Mouse (Mus musculus) MEL (cell line): ENCODE results near the gene Rrh. TPM values are rescaled to one million over a fixed set of nuclear protein-coding genes. Genes with fewer than 3 reads are reported as not detected.

ENCODE experiments used
- DNase-seq: peaks from one replicate; pipeline ENCODE4 v3.0.0; 2011; ENCODE audit warnings: low read depth, low spot score
- H3K27ac ChIP-seq: 2 replicates; pipeline ENCODE4 v1.5.1; 2012; ENCODE audit warnings: low read depth, mild to moderate bottlenecking, control low read depth, low read length, moderate library complexity; ENCODE audit not compliant: control insufficient read depth
- H3K27me3 ChIP-seq, 2 experiments: fragments of 150-350 bp in 1 of 2; sonication (generic) in 1 of 2; 2 replicates each; pipeline ENCODE4 v1.6.1; 2012; ENCODE audit warnings: low read length in 2 of 2, mild to moderate bottlenecking in 2 of 2, improper control_type of control experiment in 1 of 2, moderate library complexity in 1 of 2; ENCODE audit not compliant: insufficient read depth in 2 of 2, control insufficient read depth in 1 of 2
- H3K36me3 ChIP-seq, 2 experiments: 2 replicates each; pipeline ENCODE4 v1.6.1; 2012 to 2014; ENCODE audit warnings: low read length in 2 of 2, improper control_type of control experiment in 1 of 2, inconsistent platforms in 1 of 2, mild to moderate bottlenecking in 1 of 2; ENCODE audit not compliant: insufficient read depth in 2 of 2, control insufficient read depth in 1 of 2
- H3K4me1 ChIP-seq, 2 experiments: fragments of 150-350 bp in 1 of 2; sonication (generic) in 1 of 2; 2 replicates each; pipeline ENCODE4 v1.6.1; 2012; ENCODE audit warnings: low read length in 2 of 2, improper control_type of control experiment in 1 of 2, mild to moderate bottlenecking in 1 of 2; ENCODE audit not compliant: insufficient read depth in 2 of 2, control insufficient read depth in 1 of 2
- H3K4me3 ChIP-seq, 2 experiments: fragments of 150-350 bp in 1 of 2; sonication (generic) in 1 of 2; 2 replicates each; pipeline ENCODE4 v1.5.1; 2012; ENCODE audit warnings: low read depth in 2 of 2, low read length in 2 of 2, mild to moderate bottlenecking in 2 of 2, moderate library complexity in 2 of 2, control low read depth in 1 of 2, improper control_type of control experiment in 1 of 2; ENCODE audit not compliant: control insufficient read depth in 1 of 2, insufficient read depth in 1 of 2
- H3K79me2 ChIP-seq: 2 replicates; pipeline ENCODE4 v1.6.1; 2012; ENCODE audit warnings: mild to moderate bottlenecking, low read length, moderate library complexity; ENCODE audit not compliant: control insufficient read depth, poor library complexity, insufficient read depth
- H3K9ac ChIP-seq: 2 replicates; pipeline ENCODE4 v1.6.1; 2012; ENCODE audit warnings: low read depth, mild to moderate bottlenecking, control low read depth, low read length, moderate library complexity; ENCODE audit not compliant: control insufficient read depth, poor library complexity, severe bottlenecking
- H3K9me3 ChIP-seq: fragments of 150-350 bp; sonication (generic); replicated peaks from 2 replicates; pipeline ENCODE4 v1.6.1; 2012; ENCODE audit warnings: mild to moderate bottlenecking, low read length, improper control_type of control experiment, moderate library complexity; ENCODE audit not compliant: insufficient read depth
- BHLHE40 ChIP-seq: IDR thresholded peaks from 2 replicates; pipeline ENCODE4 v1.6.1; 2012; ENCODE audit warnings: low read depth, mild to moderate bottlenecking, inconsistent platforms, low read length, improper control_type of control experiment, borderline replicate concordance
- CHD2 ChIP-seq: IDR thresholded peaks from 2 replicates; pipeline ENCODE4 v1.6.1; 2011; ENCODE audit warnings: low read length, improper control_type of control experiment
- CTCF ChIP-seq, 3 experiments: IDR thresholded peaks in 2 of 3; conservative IDR thresholded peaks in 1 of 3; 2 replicates each; pipeline ENCODE4 v1.5.1; 2011 to 2012; ENCODE audit warnings: low read length in 3 of 3, low read depth in 2 of 3, mild to moderate bottlenecking in 2 of 3, improper control_type of control experiment in 1 of 3, inconsistent platforms in 1 of 3, mixed read lengths in 1 of 3, moderate library complexity in 1 of 3; ENCODE audit not compliant: control insufficient read depth in 1 of 3, insufficient read depth in 1 of 3, poor library complexity in 1 of 3, severe bottlenecking in 1 of 3
- E2F4 ChIP-seq: IDR thresholded peaks from 2 replicates; pipeline ENCODE4 v1.6.1; 2011; ENCODE audit warnings: low read depth, low read length, improper control_type of control experiment, borderline replicate concordance
- ETS1 ChIP-seq: IDR thresholded peaks from 2 replicates; pipeline ENCODE4 v1.6.1; 2012; ENCODE audit warnings: low read depth, mild to moderate bottlenecking, inconsistent platforms, low read length, improper control_type of control experiment, moderate library complexity
- GATA1 ChIP-seq: IDR thresholded peaks from 2 replicates; pipeline ENCODE4 v1.6.1; 2011; ENCODE audit warnings: low read depth, low read length, improper control_type of control experiment
- HCFC1 ChIP-seq: IDR thresholded peaks from 2 replicates; pipeline ENCODE4 v1.6.1; 2012; ENCODE audit warnings: low read depth, mild to moderate bottlenecking, inconsistent platforms, low read length, improper control_type of control experiment, moderate library complexity
- MAX ChIP-seq: IDR thresholded peaks from 2 replicates; pipeline ENCODE4 v1.6.1; 2011; ENCODE audit warnings: low read length, improper control_type of control experiment
- MXI1 ChIP-seq: IDR thresholded peaks from 2 replicates; pipeline ENCODE4 v1.6.1; 2011; ENCODE audit warnings: mild to moderate bottlenecking, low read depth, low read length, improper control_type of control experiment
- MYB ChIP-seq: IDR thresholded peaks from 2 replicates; pipeline ENCODE4 v1.6.1; 2011; ENCODE audit warnings: mild to moderate bottlenecking, low read depth, low read length, improper control_type of control experiment
- MYC ChIP-seq: IDR thresholded peaks from 2 replicates; pipeline ENCODE4 v1.6.1; 2011; ENCODE audit warnings: low read depth, mild to moderate bottlenecking, low read length, improper control_type of control experiment, moderate library complexity
- NELFE ChIP-seq: IDR thresholded peaks from 2 replicates; pipeline ENCODE4 v1.6.1; 2011; ENCODE audit warnings: low read depth, low read length, improper control_type of control experiment
- POLR2AphosphoS2 ChIP-seq: IDR thresholded peaks from 2 replicates; pipeline ENCODE4 v1.6.1; 2011; ENCODE audit warnings: low read length, improper control_type of control experiment
- POLR2AphosphoS5 ChIP-seq: IDR thresholded peaks from 2 replicates; pipeline ENCODE4 v1.6.1; 2012; ENCODE audit warnings: low read depth, borderline replicate concordance, mild to moderate bottlenecking, inconsistent platforms, low read length, moderate library complexity, mixed read lengths
- RCOR1 ChIP-seq: IDR thresholded peaks from 2 replicates; pipeline ENCODE4 v1.6.1; 2012; ENCODE audit warnings: low read depth, mild to moderate bottlenecking, inconsistent platforms, low read length, improper control_type of control experiment
- SMC3 ChIP-seq: IDR thresholded peaks from 2 replicates; pipeline ENCODE4 v1.6.1; 2011; ENCODE audit warnings: low read depth, low read length, improper control_type of control experiment
- TAL1 ChIP-seq: IDR thresholded peaks from 2 replicates; pipeline ENCODE4 v1.6.1; 2012; ENCODE audit warnings: mild to moderate bottlenecking, inconsistent platforms, low read length, moderate library complexity, mixed read lengths
- TBP ChIP-seq: IDR thresholded peaks from 2 replicates; pipeline ENCODE4 v1.8.0; 2011; ENCODE audit warnings: low read depth, low read length, improper control_type of control experiment
- TCF12 ChIP-seq: IDR thresholded peaks from 2 replicates; pipeline ENCODE4 v1.6.1; 2014; ENCODE audit warnings: low read depth, mild to moderate bottlenecking, inconsistent platforms, low read length, improper control_type of control experiment, moderate library complexity
- UBTF ChIP-seq: IDR thresholded peaks from 2 replicates; pipeline ENCODE4 v1.6.1; 2012; ENCODE audit warnings: low read depth, mild to moderate bottlenecking, inconsistent platforms, low read length, improper control_type of control experiment, moderate library complexity, borderline replicate concordance; ENCODE audit not compliant: insufficient read depth
- USF1 ChIP-seq: IDR thresholded peaks from 2 replicates; pipeline ENCODE4 v1.6.1; 2014; ENCODE audit warnings: low read depth, mild to moderate bottlenecking, inconsistent platforms, low read length, improper control_type of control experiment, moderate library complexity
- USF2 ChIP-seq, 2 experiments: IDR thresholded peaks; 2 replicates each; pipeline ENCODE4 v1.6.1; 2011 to 2012; ENCODE audit warnings: improper control_type of control experiment in 2 of 2, low read length in 2 of 2, borderline replicate concordance in 1 of 2, inconsistent platforms in 1 of 2, low read depth in 1 of 2, mild to moderate bottlenecking in 1 of 2; ENCODE audit not compliant: insufficient read depth in 1 of 2
- ZC3H11A ChIP-seq: IDR thresholded peaks from 2 replicates; pipeline ENCODE4 v1.6.1; 2012; ENCODE audit warnings: low read depth, mild to moderate bottlenecking, inconsistent platforms, low read length, improper control_type of control experiment
- ZKSCAN1 ChIP-seq: IDR thresholded peaks from 2 replicates; pipeline ENCODE4 v1.6.1; 2012; ENCODE audit warnings: low read depth, mild to moderate bottlenecking, inconsistent platforms, low read length, improper control_type of control experiment, moderate library complexity
- ZNF384 ChIP-seq: IDR thresholded peaks from 2 replicates; pipeline ENCODE4 v1.6.1; 2012; ENCODE audit warnings: low read depth, mild to moderate bottlenecking, inconsistent platforms, low read length, improper control_type of control experiment
- polyA plus RNA-seq, 2 experiments: library from polyadenylated mRNA; stranded (reverse) in 1 of 2; unstranded in 1 of 2; fragments of >175 nt in 1 of 2; fragments of >200 nt in 1 of 2; gene quantifications; 2 replicates each; pipeline versions ENCODE4 v1.2.1 to v1.2.4; 2012; ENCODE audit warnings: low replicate concordance in 2 of 2, low read depth in 1 of 2; ENCODE audit not compliant: insufficient read length in 2 of 2, insufficient read depth in 1 of 2, missing spikeins in 1 of 2
- total RNA-seq: library from RNA; depleted of rRNA; stranded (reverse); fragments of 300-350 nt; gene quantifications from 2 replicates; pipeline ENCODE4 v1.2.3, GENCODE M21; 2012

The Rrh gene
- total and polyA plus RNA-seq, 3 experiments, result 0.11 to 0.19 TPM; not detected in 1

DNA sequence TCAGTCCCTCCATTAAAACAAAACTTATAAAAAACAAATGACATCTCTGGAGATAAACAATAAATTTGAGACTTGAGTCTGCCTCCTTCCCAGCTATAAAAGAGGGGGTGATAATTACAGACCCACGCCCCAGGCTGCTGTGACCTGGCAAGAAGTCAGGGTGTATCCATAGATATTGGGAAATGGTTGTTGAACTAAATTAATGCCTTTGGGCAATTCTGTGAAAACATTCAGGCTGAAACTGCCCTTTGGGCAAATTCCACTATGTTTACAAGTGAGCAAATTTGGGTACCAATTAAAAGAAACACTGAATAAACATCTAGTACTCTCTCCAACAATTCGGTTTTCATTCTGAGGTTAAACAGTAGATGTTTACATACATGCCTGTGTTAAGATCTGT is 23.4 kb downstream of the Rrh start (continued):
- TF ChIP-seq UBTF, result no peak

DNA sequence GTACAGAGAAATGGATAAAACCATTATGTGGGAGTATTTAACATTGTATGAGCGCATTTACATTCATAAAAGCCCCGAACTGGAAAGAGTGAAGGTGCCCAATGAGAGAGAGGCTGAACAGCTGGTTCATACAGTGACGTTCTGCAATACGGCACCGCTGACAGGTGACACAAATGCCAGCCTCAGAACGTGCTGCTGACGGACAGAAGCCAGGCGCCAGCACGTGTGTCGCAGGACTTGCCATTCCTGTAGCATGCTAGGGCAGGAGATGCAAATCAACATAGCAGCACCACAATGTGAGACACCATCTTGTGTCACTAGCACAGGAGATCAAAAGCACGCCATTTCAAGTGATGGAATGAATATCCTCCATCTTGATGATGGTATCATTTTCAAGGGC is 23.8 kb downstream of the Rrh start:
- Histone ChIP-seq H3K9me3 (no peaks in the 10 kb centered on the region), H3K4me1 (no peaks in the 10 kb centered on the region), H3K27ac (no peak overlapping the region), H3K9ac (no peak overlapping the region), H3K36me3 (no peaks in the 10 kb centered on the region), H3K79me2 (no peaks in the 10 kb centered on the region), H3K27me3 (peaks cover 0 to 2% of the 10 kb centered on the region in 2 experiments; a peak in 1 of 4 replicates), H3K4me3 (no peak overlapping the region)
- TF ChIP-seq MXI1 (no peak), POLR2AphosphoS2 (no peak), POLR2AphosphoS5 (no peak), GATA1 (no peak), UBTF (no peak), MAX (no peak), CTCF (IDR thresholded peaks at IDR 0.05 in 2 of 3, conservative IDR thresholded peaks at IDR 0.05 in 1 of 3; ENCODE audit: control insufficient read depth in 1 of 3, insufficient read depth in 1 of 3, low read depth in 2 of 3, low read length in 3 of 3, poor library complexity in 1 of 3, severe bottlenecking in 1 of 3) (no peak), RCOR1 (no peak), USF1 (no peak), NELFE (no peak), HCFC1 (no peak), TCF12 (no peak), BHLHE40 (no peak), ZKSCAN1 (no peak), ETS1 (no peak), MYB (no peak)
- DNase-seq, result no peak

- TF ChIP-seq ZNF384 (no peak), ZC3H11A (no peak), ETS1 (no peak), CTCF (IDR thresholded peaks at IDR 0.05 in 2 of 3, conservative IDR thresholded peaks at IDR 0.05 in 1 of 3; ENCODE audit: control insufficient read depth in 1 of 3, insufficient read depth in 1 of 3, low read depth in 2 of 3, low read length in 3 of 3, poor library complexity in 1 of 3, severe bottlenecking in 1 of 3) (no peak), MXI1 (no peak), BHLHE40 (no peak), POLR2AphosphoS2 (no peak), TBP (no peak), ZKSCAN1 (no peak), MYC (no peak), CHD2 (no peak), POLR2AphosphoS5 (no peak), MAX (no peak), USF1 (no peak), E2F4 (no peak), SMC3 (no peak), USF2 (IDR thresholded peaks at IDR 0.05; ENCODE audit: borderline replicate concordance in 1 of 2, insufficient read depth in 1 of 2, low read depth in 1 of 2, low read length in 2 of 2) (no peak), RCOR1 (no peak), TAL1 (no peak)
- Histone ChIP-seq H3K27ac (no peak overlapping the region), H3K9me3 (no peaks in the 10 kb centered on the region), H3K27me3 (peaks cover 0 to 2% of the 10 kb centered on the region in 2 experiments; a peak in 1 of 4 replicates), H3K4me3 (no peak overlapping the region), H3K9ac (no peak overlapping the region), H3K4me1 (no peaks in the 10 kb centered on the region), H3K36me3 (no peaks in the 10 kb centered on the region), H3K79me2 (no peaks in the 10 kb centered on the region)
- no peak for DNase-seq
These were observed 25.0 kb downstream of the Rrh start for GRCm38 (mm10) chr3:129797341-129797740.
